Mouse (Mus musculus): ENCODE results near the gene Rock2. TPM values are rescaled to one million over a fixed set of nuclear protein-coding genes. Genes with fewer than 3 reads are reported as not detected.

Gene Rock2
- polyA plus RNA-seq, 1 experiment: 14.4 TPM

GRCm38 (mm10) chr12:16872926-16873464, 21.7 kb upstream of the Rock2 start:
- no peak overlapping the region for H3K4me3 ChIP-seq
- H3K4me2 ChIP-seq (ENCODE audit: low read depth): peak overlapping the region; percentile 58
- no peaks in the 10 kb centered on the region for H3K27me3 ChIP-seq (ENCODE audit: control insufficient read depth, insufficient read depth, insufficient read length)
- no peaks in the 10 kb centered on the region for H3K79me2 ChIP-seq (ENCODE audit: control insufficient read depth, insufficient read depth)
- no peaks in the 10 kb centered on the region for H3K36me3 ChIP-seq (ENCODE audit: control insufficient read depth, insufficient read depth)
- no peak overlapping the region for H3ac ChIP-seq (ENCODE audit: control insufficient read depth, insufficient read length)
- no peak for TF ChIP-seq E2F4 (IDR thresholded peaks at IDR 0.05; ENCODE audit: insufficient read depth)
- no peak for TF ChIP-seq REST (IDR thresholded peaks at IDR 0.05; ENCODE audit: insufficient read depth, insufficient read length)
- no peak for TF ChIP-seq TCF3 (IDR thresholded peaks at IDR 0.05; ENCODE audit: insufficient read length, low read depth)
- no peak for TF ChIP-seq POLR2A (IDR thresholded peaks at IDR 0.05; ENCODE audit: insufficient read length, low read depth)
- no peak for TF ChIP-seq CEBPB (IDR thresholded peaks at IDR 0.05; ENCODE audit: insufficient read depth, poor library complexity, severe bottlenecking)
- TF ChIP-seq MYOG (IDR thresholded peaks at IDR 0.05; ENCODE audit: control insufficient read depth in 1 of 3, insufficient read depth in 1 of 3, insufficient read length in 2 of 3, low read depth in 2 of 3): no peak
- no peak for TF ChIP-seq USF1 (IDR thresholded peaks at IDR 0.05; ENCODE audit: low read depth)
- TF ChIP-seq SRF (IDR thresholded peaks at IDR 0.05; ENCODE audit: control insufficient read depth, insufficient read length, low read depth): no peak
- no peak for TF ChIP-seq MYOD1 (IDR thresholded peaks at IDR 0.05; ENCODE audit: control insufficient read depth in 1 of 3, insufficient read length in 2 of 3, low read depth in 2 of 3)
- no peak for TF ChIP-seq TCF12 (IDR thresholded peaks at IDR 0.05; ENCODE audit: insufficient read depth, poor library complexity, severe bottlenecking)
- no peak for TF ChIP-seq POLR2AphosphoS2 (IDR thresholded peaks at IDR 0.05; ENCODE audit: insufficient read length, low read depth)

GRCm38 (mm10) chr12:16873549-16873948, 21.1 kb upstream of the Rock2 start:
- Histone ChIP-seq H3K27me3 (ENCODE audit: control insufficient read depth, insufficient read depth, insufficient read length) (no peaks in the 10 kb centered on the region), H3ac (ENCODE audit: control insufficient read depth, insufficient read length) (no peak overlapping the region)
- TF ChIP-seq POLR2A (IDR thresholded peaks at IDR 0.05; ENCODE audit: insufficient read length, low read depth): no peak
- no peak for TF ChIP-seq MYOD1 (IDR thresholded peaks at IDR 0.05; ENCODE audit: control insufficient read depth in 1 of 3, insufficient read length in 2 of 3, low read depth in 2 of 3)
- TF ChIP-seq TCF12 (IDR thresholded peaks at IDR 0.05; ENCODE audit: insufficient read depth, poor library complexity, severe bottlenecking): no peak
- no peak for TF ChIP-seq MYOG (IDR thresholded peaks at IDR 0.05; ENCODE audit: control insufficient read depth in 1 of 3, insufficient read depth in 1 of 3, insufficient read length in 2 of 3, low read depth in 2 of 3)
- TF ChIP-seq MAX (IDR thresholded peaks at IDR 0.05; ENCODE audit: low read depth): no peak
- no peak for TF ChIP-seq TCF3 (IDR thresholded peaks at IDR 0.05; ENCODE audit: insufficient read length, low read depth)
- no peak for TF ChIP-seq SRF (IDR thresholded peaks at IDR 0.05; ENCODE audit: control insufficient read depth, insufficient read length, low read depth)
- TF ChIP-seq REST (IDR thresholded peaks at IDR 0.05; ENCODE audit: insufficient read depth, insufficient read length): no peak
- no peak for TF ChIP-seq CEBPB (IDR thresholded peaks at IDR 0.05; ENCODE audit: insufficient read depth, poor library complexity, severe bottlenecking)
- no peak for TF ChIP-seq POLR2AphosphoS2 (IDR thresholded peaks at IDR 0.05; ENCODE audit: insufficient read length, low read depth)
- TF ChIP-seq E2F4 (IDR thresholded peaks at IDR 0.05; ENCODE audit: insufficient read depth): no peak
- TF ChIP-seq USF1 (IDR thresholded peaks at IDR 0.05; ENCODE audit: low read depth): no peak

GRCm38 (mm10) chr12:16874086-16874485, 20.6 kb upstream of the Rock2 start:
- H3ac ChIP-seq (ENCODE audit: control insufficient read depth, insufficient read length): no peak overlapping the region
- TF ChIP-seq TCF12 (IDR thresholded peaks at IDR 0.05; ENCODE audit: insufficient read depth, poor library complexity, severe bottlenecking) (no peak), CEBPB (IDR thresholded peaks at IDR 0.05; ENCODE audit: insufficient read depth, poor library complexity, severe bottlenecking) (no peak)
- no peaks in the 10 kb centered on the region for H3K79me2 ChIP-seq (ENCODE audit: control insufficient read depth, insufficient read depth)
- no peak overlapping the region for H3K4me3 ChIP-seq
- H3K4me2 ChIP-seq (ENCODE audit: low read depth): peak overlapping the region; percentile 58
- no peaks in the 10 kb centered on the region for H3K27me3 ChIP-seq (ENCODE audit: control insufficient read depth, insufficient read depth, insufficient read length)
- H3K36me3 ChIP-seq (ENCODE audit: control insufficient read depth, insufficient read depth): no peaks in the 10 kb centered on the region

More at GRCm38 (mm10) chr12:16873549-16873948, 21.1 kb upstream of the Rock2 start:
- Histone ChIP-seq H3K4me3 (no peak overlapping the region), H3K36me3 (ENCODE audit: control insufficient read depth, insufficient read depth) (no peaks in the 10 kb centered on the region), H3K4me2 (ENCODE audit: low read depth) (peak overlapping the region; percentile 58), H3K79me2 (ENCODE audit: control insufficient read depth, insufficient read depth) (no peaks in the 10 kb centered on the region)

- no peak overlapping the region for H3K4me3 ChIP-seq
- no peaks in the 10 kb centered on the region for H3K79me2 ChIP-seq (ENCODE audit: control insufficient read depth, insufficient read depth)
- TF ChIP-seq MYOG (IDR thresholded peaks at IDR 0.05; ENCODE audit: control insufficient read depth in 1 of 3, insufficient read depth in 1 of 3, insufficient read length in 2 of 3, low read depth in 2 of 3) (no peak), MAX (IDR thresholded peaks at IDR 0.05; ENCODE audit: low read depth) (no peak), TCF12 (IDR thresholded peaks at IDR 0.05; ENCODE audit: insufficient read depth, poor library complexity, severe bottlenecking) (no peak), USF1 (IDR thresholded peaks at IDR 0.05; ENCODE audit: low read depth) (no peak), CEBPB (IDR thresholded peaks at IDR 0.05; ENCODE audit: insufficient read depth, poor library complexity, severe bottlenecking) (no peak), REST (IDR thresholded peaks at IDR 0.05; ENCODE audit: insufficient read depth, insufficient read length) (no peak), POLR2AphosphoS2 (IDR thresholded peaks at IDR 0.05; ENCODE audit: insufficient read length, low read depth) (no peak), E2F4 (IDR thresholded peaks at IDR 0.05; ENCODE audit: insufficient read depth) (no peak), POLR2A (IDR thresholded peaks at IDR 0.05; ENCODE audit: insufficient read length, low read depth) (no peak), SRF (IDR thresholded peaks at IDR 0.05; ENCODE audit: control insufficient read depth, insufficient read length, low read depth) (no peak)
- no peaks in the 10 kb centered on the region for H3K36me3 ChIP-seq (ENCODE audit: control insufficient read depth, insufficient read depth)
- no peak overlapping the region for H3K4me2 ChIP-seq (ENCODE audit: low read depth)
- no peaks in the 10 kb centered on the region for H3K27me3 ChIP-seq (ENCODE audit: control insufficient read depth, insufficient read depth, insufficient read length)
- no peak overlapping the region for H3ac ChIP-seq (ENCODE audit: control insufficient read depth, insufficient read length)
These were observed 19.4 kb upstream of the Rock2 start for GRCm38 (mm10) chr12:16875269-16875668.

- Histone ChIP-seq H3K79me2 (ENCODE audit: control insufficient read depth, insufficient read depth) (no peaks in the 10 kb centered on the region), H3K36me3 (ENCODE audit: control insufficient read depth, insufficient read depth) (no peaks in the 10 kb centered on the region), H3K27me3 (ENCODE audit: control insufficient read depth, insufficient read depth, insufficient read length) (no peaks in the 10 kb centered on the region), H3K4me2 (ENCODE audit: low read depth) (no peak overlapping the region), H3ac (ENCODE audit: control insufficient read depth, insufficient read length) (no peak overlapping the region), H3K4me3 (no peak overlapping the region)
- TF ChIP-seq MAX (IDR thresholded peaks at IDR 0.05; ENCODE audit: low read depth) (no peak), POLR2A (IDR thresholded peaks at IDR 0.05; ENCODE audit: insufficient read length, low read depth) (no peak)
These were observed 19.0 kb upstream of the Rock2 start for GRCm38 (mm10) chr12:16875678-16876077.
